Mouse (Mus musculus) testis, adult 2 months (tissue): ENCODE results near the gene Gm13889.

ENCODE experiments used
- CTCF ChIP-seq: fragments of 200-500 bp; IDR thresholded peaks from 2 replicates; pipeline ENCODE4 v1.5.1; 2012; ENCODE audit warnings: low read depth, mild to moderate bottlenecking, inconsistent platforms, low read length, moderate library complexity; ENCODE audit not compliant: control insufficient read depth, insufficient read depth, insufficient replicate concordance
- POLR2A ChIP-seq: fragments of 200-500 bp; IDR thresholded peaks from 2 replicates; pipeline ENCODE4 v1.6.1; 2012; ENCODE audit warnings: low read depth, mild to moderate bottlenecking, inconsistent platforms, low read length, moderate library complexity; ENCODE audit not compliant: control insufficient read depth

- TF ChIP-seq CTCF = no peak
- no peak for TF ChIP-seq POLR2A
These were observed 28.1 kb downstream of the Gm13889 start for GRCm38 (mm10) chr2:93928866-93929265.
